Mouse (Mus musculus): ENCODE measurements around the gene BC052040. TPM values are rescaled to one million over a fixed set of nuclear protein-coding genes. Genes with fewer than 3 reads are reported as not detected.

Gene BC052040
- polyA plus RNA-seq, 1 experiment from 2014 or later = 12.2 TPM

DNA sequence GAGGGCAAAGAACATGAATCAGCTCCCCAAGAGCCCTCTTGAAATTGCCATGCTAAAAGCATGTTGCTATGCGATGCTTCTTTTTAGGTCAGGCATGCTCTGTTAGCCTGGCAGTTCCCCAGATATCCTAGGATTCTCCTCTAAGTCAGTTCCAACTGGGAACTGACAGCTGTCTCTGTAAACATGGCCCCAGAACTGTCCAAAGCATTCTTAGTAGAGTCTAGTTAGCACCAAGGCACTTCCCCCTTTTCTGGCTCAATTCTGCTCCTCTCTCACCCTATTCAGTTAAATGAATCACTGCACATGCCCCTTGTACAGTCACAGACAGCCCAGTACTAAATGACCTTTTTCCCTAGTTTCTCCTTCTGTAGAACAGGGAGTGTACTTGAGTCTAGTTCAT is 191.2 kb downstream of the BC052040 start:
- Histone ChIP-seq H3K4me2 (no peak overlapping the region), H3K4me3 (no peak overlapping the region), H3K27me3 (no peaks in the 10 kb centered on the region), H3K36me3 (no peaks in the 10 kb centered on the region), H3K9me3 (no peaks in the 10 kb centered on the region), H3K27ac (no peak overlapping the region), H3K9ac (no peak overlapping the region), H3K4me1 (peaks cover 7% of the 10 kb centered on the region)
- 89% methylated on average over 1 of the region's 1 CpGs for WGBS
- ATAC-seq (ENCODE audit: insufficient number of reproducible peaks, insufficient read depth, low FRiP score, low TSS enrichment, low read depth) = no peak

GRCm38 (mm10) chr2:115774153-115774908 is 192.8 kb downstream of the BC052040 start:
- no peak overlapping the region for H3K9ac ChIP-seq
- no peak for ATAC-seq (ENCODE audit: insufficient number of reproducible peaks, insufficient read depth, low FRiP score, low TSS enrichment, low read depth)
- peaks cover 7% of the 10 kb centered on the region for H3K4me1 ChIP-seq
- H3K9me3 ChIP-seq = no peaks in the 10 kb centered on the region
- H3K27me3 ChIP-seq = no peaks in the 10 kb centered on the region
- 72% methylated on average over 5 of the region's 5 CpGs for WGBS
- no peak overlapping the region for H3K4me2 ChIP-seq
- no peak overlapping the region for H3K4me3 ChIP-seq
- H3K27ac ChIP-seq = no peak overlapping the region
- H3K36me3 ChIP-seq = no peaks in the 10 kb centered on the region

GRCm38 (mm10) chr2:115775488-115776217 is 194.1 kb downstream of the BC052040 start:
- no peaks in the 10 kb centered on the region for H3K9me3 ChIP-seq
- ATAC-seq (ENCODE audit: insufficient number of reproducible peaks, insufficient read depth, low FRiP score, low TSS enrichment, low read depth) = no peak

GRCm38 (mm10) chr2:115776924-115777860 is 195.7 kb downstream of the BC052040 start:
- Histone ChIP-seq H3K27me3 (no peaks in the 10 kb centered on the region), H3K36me3 (no peaks in the 10 kb centered on the region), H3K4me1 (peaks cover 7% of the 10 kb centered on the region), H3K27ac (no peak overlapping the region), H3K4me2 (no peak overlapping the region), H3K4me3 (no peak overlapping the region), H3K9me3 (no peaks in the 10 kb centered on the region), H3K9ac (no peak overlapping the region)
- ATAC-seq (ENCODE audit: insufficient number of reproducible peaks, insufficient read depth, low FRiP score, low TSS enrichment, low read depth) = no peak
- WGBS = 58% methylated on average over 17 of the region's 17 CpGs

More at GRCm38 (mm10) chr2:115775488-115776217, 194.1 kb downstream of the BC052040 start:
- H3K4me3 ChIP-seq = no peak overlapping the region
- no peak overlapping the region for H3K4me2 ChIP-seq
- H3K36me3 ChIP-seq = no peaks in the 10 kb centered on the region
- no peak overlapping the region for H3K9ac ChIP-seq
- no peaks in the 10 kb centered on the region for H3K27me3 ChIP-seq
- no peak overlapping the region for H3K27ac ChIP-seq
- 41% methylated on average over 8 of the region's 8 CpGs for WGBS
- peaks cover 7% of the 10 kb centered on the region for H3K4me1 ChIP-seq

DNA sequence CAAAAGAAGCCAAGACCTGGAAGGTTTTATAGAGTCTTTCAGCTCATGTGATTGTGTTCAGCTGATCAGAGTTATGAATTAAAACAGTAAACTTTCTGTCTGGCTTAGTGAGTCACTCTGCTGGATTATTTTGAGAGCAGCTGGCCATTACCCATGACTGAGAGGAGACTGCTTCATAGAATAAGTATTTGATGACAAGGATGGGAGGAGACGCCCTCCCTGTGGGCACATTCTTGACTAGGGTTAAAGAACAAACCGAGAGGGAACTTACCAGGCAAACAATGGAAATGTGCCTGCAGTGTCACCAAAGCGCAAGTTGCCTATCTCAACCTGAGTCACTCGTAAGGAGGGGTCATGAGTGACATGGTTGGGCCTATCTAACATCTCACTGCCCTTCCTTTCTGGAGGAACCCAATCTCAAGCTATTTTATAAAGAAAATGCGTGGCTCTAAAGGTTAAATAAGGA is 199.1 kb downstream of the BC052040 start:
- ATAC-seq (ENCODE audit: insufficient number of reproducible peaks, insufficient read depth, low FRiP score, low TSS enrichment, low read depth) = no peak
- no peaks in the 10 kb centered on the region for H3K9me3 ChIP-seq

GRCm38 (mm10) chr2:115785687-115786086 is 204.2 kb downstream of the BC052040 start:
- ATAC-seq (ENCODE audit: insufficient number of reproducible peaks, insufficient read depth, low FRiP score, low TSS enrichment, low read depth) = no peak
- Histone ChIP-seq H3K27ac (no peak overlapping the region), H3K9ac (no peak overlapping the region), H3K27me3 (0 out of 2 replicates have a peak, but pooled peaks cover 3% of the 10 kb centered on the region), H3K4me1 (peaks cover 4% of the 10 kb centered on the region; the same call in 1 of the 2 replicates), H3K36me3 (no peaks in the 10 kb centered on the region), H3K4me2 (no peak overlapping the region), H3K4me3 (no peak overlapping the region), H3K9me3 (no peaks in the 10 kb centered on the region)
- WGBS = 44% methylated on average over 6 of the region's 6 CpGs

More for the DNA sequence above, 199.1 kb downstream of the BC052040 start:
- Histone ChIP-seq H3K9ac (no peak overlapping the region), H3K4me1 (peaks cover 5% of the 10 kb centered on the region), H3K4me3 (no peak overlapping the region), H3K36me3 (no peaks in the 10 kb centered on the region), H3K4me2 (no peak overlapping the region), H3K27ac (no peak overlapping the region), H3K27me3 (no peaks in the 10 kb centered on the region)
- WGBS = 76% methylated on average over 5 of the region's 5 CpGs

DNA sequence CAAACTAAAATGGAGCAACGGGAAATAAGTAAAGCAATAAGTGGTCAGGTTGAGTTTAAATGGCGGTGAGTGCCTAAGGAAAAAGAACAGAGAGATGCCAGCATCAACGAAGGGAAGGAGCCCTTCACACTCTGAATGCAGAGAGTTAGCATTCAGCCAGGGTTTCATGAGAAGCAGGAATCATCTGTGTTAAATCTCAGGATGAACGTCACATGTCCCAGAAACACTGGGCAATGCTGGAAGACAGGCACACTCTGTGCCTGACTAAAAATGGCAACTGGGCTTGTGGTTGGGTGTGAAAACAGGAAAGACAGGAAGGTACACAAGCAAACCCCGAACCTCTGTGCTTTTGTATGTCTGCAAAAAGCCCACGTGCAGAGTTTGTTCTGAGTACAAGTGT is 217.3 kb downstream of the BC052040 start:
- no peak for ATAC-seq (ENCODE audit: insufficient number of reproducible peaks, insufficient read depth, low FRiP score, low TSS enrichment, low read depth)
- Histone ChIP-seq H3K27me3 (no peaks in the 10 kb centered on the region), H3K4me3 (no peak overlapping the region), H3K9ac (no peak overlapping the region), H3K27ac (no peak overlapping the region), H3K4me2 (no peak overlapping the region), H3K4me1 (no peaks in the 10 kb centered on the region), H3K9me3 (no peaks in the 10 kb centered on the region), H3K36me3 (no peaks in the 10 kb centered on the region)
- WGBS = 75% methylated on average over 6 of the region's 6 CpGs

- H3K36me3 ChIP-seq = no peaks in the 10 kb centered on the region
- H3K4me1 ChIP-seq = peaks cover 12% of the 10 kb centered on the region; the same call in 1 of the 2 replicates
- no peak overlapping the region for H3K4me3 ChIP-seq
- H3K9me3 ChIP-seq = no peaks in the 10 kb centered on the region
- 50% methylated on average over 4 of the region's 4 CpGs for WGBS
- no peak for ATAC-seq (ENCODE audit: insufficient number of reproducible peaks, insufficient read depth, low FRiP score, low TSS enrichment, low read depth)
- peaks cover 8% of the 10 kb centered on the region; the same call in 1 of the 2 replicates for H3K27me3 ChIP-seq
- no peak overlapping the region for H3K27ac ChIP-seq
- no peak overlapping the region for H3K9ac ChIP-seq
- no peak overlapping the region for H3K4me2 ChIP-seq
Observed at GRCm38 (mm10) chr2:115808376-115808775, 226.9 kb downstream of the BC052040 start.

DNA sequence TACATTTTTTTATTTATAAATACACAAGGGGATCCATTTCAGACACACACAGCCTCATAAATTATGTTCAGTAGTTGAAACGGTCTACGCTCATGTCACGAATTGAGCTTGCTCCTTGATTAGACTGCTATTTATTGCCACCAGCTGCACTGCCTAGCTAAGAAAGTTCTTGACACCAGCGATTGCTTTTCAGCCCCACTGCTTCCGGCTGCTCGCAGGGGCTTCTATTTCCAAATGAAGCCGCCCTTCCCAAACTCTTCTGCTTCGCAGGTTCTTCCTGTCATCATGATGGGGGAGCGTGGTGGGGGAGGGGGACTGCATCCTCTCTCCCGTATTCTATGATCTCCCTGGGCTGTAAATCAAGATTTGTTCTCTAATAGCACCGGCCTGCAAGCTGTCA is 231.8 kb downstream of the BC052040 start:
- Histone ChIP-seq H3K9ac (no peak overlapping the region), H3K4me2 (peak overlapping the region; percentile 29; the same call in 1 of the 2 replicates), H3K9me3 (no peaks in the 10 kb centered on the region), H3K27ac (no peak overlapping the region), H3K27me3 (peaks cover 14% of the 10 kb centered on the region; the same call in 1 of the 2 replicates), H3K4me1 (peaks cover 14% of the 10 kb centered on the region; the same call in 1 of the 2 replicates), H3K4me3 (no peak overlapping the region), H3K36me3 (no peaks in the 10 kb centered on the region)
- WGBS = 27% methylated on average over 11 of the region's 11 CpGs
- no peak for ATAC-seq (ENCODE audit: insufficient number of reproducible peaks, insufficient read depth, low FRiP score, low TSS enrichment, low read depth)

DNA sequence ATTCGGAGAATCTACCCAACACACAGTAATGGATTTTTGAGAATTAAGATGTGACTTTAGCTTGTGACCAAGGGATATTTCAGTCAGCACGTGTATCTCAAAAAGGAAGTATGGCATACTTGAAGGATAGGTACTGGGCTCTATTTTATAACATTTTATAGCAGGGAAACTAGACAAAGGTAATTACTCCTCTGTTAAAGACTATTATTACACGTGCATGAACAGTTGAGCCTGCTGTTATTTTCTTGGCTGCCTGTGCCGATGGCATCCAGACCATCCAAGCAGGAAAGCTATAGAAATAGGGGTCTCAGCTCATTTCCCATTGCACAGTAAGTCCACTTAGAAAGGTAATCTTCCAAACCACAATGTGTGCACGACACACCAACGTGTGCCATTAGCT is 232.2 kb downstream of the BC052040 start:
- H3K9me3 ChIP-seq = no peaks in the 10 kb centered on the region
- no peak overlapping the region for H3K4me3 ChIP-seq
- H3K4me1 ChIP-seq = peaks cover 14% of the 10 kb centered on the region; the same call in 1 of the 2 replicates
- no peak overlapping the region for H3K27ac ChIP-seq
- peak overlapping the region; percentile 29; the same call in 1 of the 2 replicates for H3K4me2 ChIP-seq
- no peak overlapping the region for H3K9ac ChIP-seq
- H3K27me3 ChIP-seq = peaks cover 14% of the 10 kb centered on the region; the same call in 1 of the 2 replicates
- no peak for ATAC-seq (ENCODE audit: insufficient number of reproducible peaks, insufficient read depth, low FRiP score, low TSS enrichment, low read depth)
- H3K36me3 ChIP-seq = no peaks in the 10 kb centered on the region
- WGBS = 59% methylated on average over 6 of the region's 6 CpGs

GRCm38 (mm10) chr2:115817959-115818358 is 236.4 kb downstream of the BC052040 start:
- Histone ChIP-seq H3K27me3 (0 out of 2 replicates have a peak, but pooled peaks cover 6% of the 10 kb centered on the region), H3K27ac (no peak overlapping the region), H3K4me1 (peaks cover 6% of the 10 kb centered on the region; the same call in 1 of the 2 replicates), H3K9ac (no peak overlapping the region), H3K36me3 (no peaks in the 10 kb centered on the region), H3K9me3 (no peaks in the 10 kb centered on the region), H3K4me3 (no peak overlapping the region), H3K4me2 (no peak overlapping the region)
- ATAC-seq (ENCODE audit: insufficient number of reproducible peaks, insufficient read depth, low FRiP score, low TSS enrichment, low read depth) = no peak
- 76% methylated on average over 6 of the region's 6 CpGs for WGBS
